Mouse (Mus musculus): ENCODE measurements at regions not wholly inside any gene's neighbourhood (a gene's known extent, or its start where the extent isn't known, plus 50 kb on each side); places are given as distances from the start of the nearest gene placed in this dataset.

GRCm38 (mm10) chr13:18485080-18485479, 87.6 kb upstream of the Pou6f2 start:
- H3K4me1 ChIP-seq = peaks cover 3% of the 10 kb centered on the region; the same call in 1 of the 2 replicates
- no peak overlapping the region for H3K4me2 ChIP-seq
- H3K9me3 ChIP-seq = no peaks in the 10 kb centered on the region
- ATAC-seq (ENCODE audit: low FRiP score) = no peak
- H3K4me3 ChIP-seq (replicated peaks) = no peak overlapping the region
- no peak overlapping the region for H3K9ac ChIP-seq
- H3K36me3 ChIP-seq (replicated peaks) = no peaks in the 10 kb centered on the region
- H3K27ac ChIP-seq = no peak overlapping the region
- whole genome bisulfite sequencing = 83% methylated on average over 1 of the region's 1 CpGs
- no peaks in the 10 kb centered on the region for H3K27me3 ChIP-seq

GRCm38 (mm10) chr13:18476311-18476710, 78.8 kb upstream of the Pou6f2 start:
- no peak overlapping the region for H3K27ac ChIP-seq
- H3K9me3 ChIP-seq = no peaks in the 10 kb centered on the region
- H3K9ac ChIP-seq = no peak overlapping the region
- no peaks in the 10 kb centered on the region for H3K27me3 ChIP-seq
- no peaks in the 10 kb centered on the region for H3K36me3 ChIP-seq (replicated peaks)
- H3K4me3 ChIP-seq (replicated peaks) = no peak overlapping the region
- H3K4me2 ChIP-seq = no peak overlapping the region
- ATAC-seq (ENCODE audit: low FRiP score) = no peak
- no peaks in the 10 kb centered on the region for H3K4me1 ChIP-seq

DNA sequence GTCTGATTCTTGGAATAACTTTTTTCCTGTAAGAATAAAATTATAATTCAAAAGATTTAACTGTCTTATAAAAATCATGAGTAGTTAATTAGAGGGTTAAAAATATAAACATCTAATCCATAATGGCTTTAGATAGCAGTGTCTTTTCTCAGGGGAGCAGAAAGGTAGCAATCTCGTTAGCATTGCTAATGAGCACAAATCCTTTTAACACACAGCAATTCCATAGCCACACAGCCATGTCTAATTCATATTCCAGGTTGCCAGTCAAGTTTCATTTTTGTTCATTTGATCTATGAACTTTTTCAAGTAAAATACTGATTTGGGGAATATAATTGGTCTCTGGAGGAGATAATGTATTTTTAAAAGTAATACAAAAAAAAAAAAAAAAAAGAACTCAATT, 74.0 kb upstream of the Pou6f2 start:
- Histone ChIP-seq H3K4me1 (no peaks in the 10 kb centered on the region), H3K27ac (no peak overlapping the region), H3K27me3 (no peaks in the 10 kb centered on the region), H3K9me3 (no peaks in the 10 kb centered on the region), H3K4me3 (replicated peaks) (no peak overlapping the region), H3K4me2 (no peak overlapping the region), H3K36me3 (replicated peaks) (no peaks in the 10 kb centered on the region), H3K9ac (no peak overlapping the region)
- ATAC-seq (ENCODE audit: low FRiP score) = no peak
- WGBS = 53% methylated on average over 1 of the region's 1 CpGs

- no peak overlapping the region for H3K27ac ChIP-seq
- no peak for ATAC-seq (ENCODE audit: low FRiP score)
- 87% methylated on average over 7 of the region's 7 CpGs for WGBS
- H3K4me3 ChIP-seq (replicated peaks) = no peak overlapping the region
- H3K4me1 ChIP-seq = 0 out of 2 replicates have a peak, but pooled peaks cover 2% of the 10 kb centered on the region
- no peaks in the 10 kb centered on the region for H3K27me3 ChIP-seq
- no peaks in the 10 kb centered on the region for H3K36me3 ChIP-seq (replicated peaks)
- H3K9me3 ChIP-seq = no peaks in the 10 kb centered on the region
- H3K9ac ChIP-seq = no peak overlapping the region
- H3K4me2 ChIP-seq = no peak overlapping the region
These were observed 68.4 kb upstream of the Pou6f2 start for GRCm38 (mm10) chr13:18465921-18466320.

DNA sequence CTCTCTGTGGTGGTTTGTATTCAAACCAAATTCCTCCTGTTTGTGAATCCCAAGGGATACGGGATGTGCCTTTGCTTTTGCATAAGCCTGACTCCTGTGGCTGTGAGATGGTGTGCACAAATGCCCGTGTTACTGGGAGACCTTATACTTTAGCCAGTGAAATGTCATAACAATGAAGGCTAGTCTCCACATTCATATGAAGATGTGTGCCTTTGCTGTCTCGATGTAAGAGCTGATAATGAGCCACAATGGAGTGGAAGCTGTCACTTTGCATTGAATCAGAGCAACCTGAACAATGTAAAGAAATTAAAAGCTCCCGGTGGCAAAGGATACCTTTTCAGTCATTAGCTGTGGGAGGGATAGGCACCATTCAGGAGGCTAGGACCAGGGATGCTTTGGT, 64.7 kb upstream of the Pou6f2 start:
- Histone ChIP-seq H3K4me2 (no peak overlapping the region), H3K27ac (no peak overlapping the region), H3K27me3 (no peaks in the 10 kb centered on the region), H3K9me3 (no peaks in the 10 kb centered on the region), H3K9ac (no peak overlapping the region), H3K36me3 (replicated peaks) (no peaks in the 10 kb centered on the region), H3K4me1 (peaks cover 6% of the 10 kb centered on the region; the same call in 1 of the 2 replicates), H3K4me3 (replicated peaks) (no peak overlapping the region)
- no peak for ATAC-seq (ENCODE audit: low FRiP score)
- WGBS = 7% methylated on average over 4 of the region's 4 CpGs

- Histone ChIP-seq H3K9me3 (no peaks in the 10 kb centered on the region), H3K27ac (no peak overlapping the region), H3K4me3 (replicated peaks) (no peak overlapping the region), H3K36me3 (replicated peaks) (no peaks in the 10 kb centered on the region), H3K4me2 (0 out of 2 replicates have a peak overlapping the region, but pooled peaks have one; percentile 10), H3K4me1 (peaks cover 6% of the 10 kb centered on the region; the same call in 1 of the 2 replicates), H3K9ac (no peak overlapping the region), H3K27me3 (peaks cover 3% of the 10 kb centered on the region; the same call in 1 of the 2 replicates)
- WGBS = 37% methylated on average over 14 of the region's 14 CpGs
- peak; percentile 84 for ATAC-seq (ENCODE audit: low FRiP score)
These were observed 60.1 kb upstream of the Pou6f2 start for GRCm38 (mm10) chr13:18457337-18458236.

All from forebrain, embryonic 12.5 days (tissue).